Mouse (Mus musculus): ENCODE measurements around the gene Mvb12b. TPM values are rescaled to one million over a fixed set of nuclear protein-coding genes. Genes with fewer than 3 reads are reported as not detected.

The Mvb12b gene
- polyA plus RNA-seq, 1 experiment from 2014 or later: 12.4 TPM

DNA sequence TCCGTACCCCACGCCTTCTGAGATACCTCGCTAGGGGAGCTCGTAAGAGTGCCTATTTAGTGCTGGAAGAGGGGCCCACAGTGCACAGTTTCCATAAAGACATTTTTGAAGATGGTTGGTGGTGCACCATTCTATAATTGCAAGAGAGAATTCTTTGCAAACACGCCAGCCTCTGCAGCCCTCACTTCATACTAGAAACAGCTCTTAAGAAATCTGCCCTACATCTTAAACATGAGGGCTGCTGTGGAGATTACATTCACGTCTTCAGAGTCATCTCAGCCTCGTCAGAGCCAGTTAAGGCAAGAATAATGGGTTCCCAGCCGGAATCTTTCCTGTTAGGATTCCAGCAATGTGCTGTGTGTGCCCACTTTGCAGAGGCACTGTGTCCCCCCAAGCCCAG, 52.7 kb downstream of the Mvb12b start:
- no peak for ATAC-seq (replicated peaks; ENCODE audit: insufficient number of reproducible peaks, low FRiP score, low TSS enrichment)
- WGBS (ENCODE audit: insufficient replicate concordance): 81% methylated on average over 8 of the region's 8 CpGs
- Histone ChIP-seq H3K9me3 (replicated peaks; ENCODE audit: control insufficient read depth, low read length) (no peaks in the 10 kb centered on the region), H3K27ac (ENCODE audit: low read depth, low read length) (no peak overlapping the region), H3K36me3 (ENCODE audit: control insufficient read depth, insufficient read depth, low read length) (no peaks in the 10 kb centered on the region), H3K9ac (ENCODE audit: low read depth, low read length) (no peak overlapping the region), H3K4me2 (no peak overlapping the region), H3K4me1 (ENCODE audit: control insufficient read depth, insufficient read depth, low read length) (peaks cover 13% of the 10 kb centered on the region), H3K4me3 (ENCODE audit: low read depth, low read length) (no peak overlapping the region), H3K27me3 (ENCODE audit: control insufficient read depth, insufficient read depth, low read length) (peaks cover 18% of the 10 kb centered on the region)

DNA sequence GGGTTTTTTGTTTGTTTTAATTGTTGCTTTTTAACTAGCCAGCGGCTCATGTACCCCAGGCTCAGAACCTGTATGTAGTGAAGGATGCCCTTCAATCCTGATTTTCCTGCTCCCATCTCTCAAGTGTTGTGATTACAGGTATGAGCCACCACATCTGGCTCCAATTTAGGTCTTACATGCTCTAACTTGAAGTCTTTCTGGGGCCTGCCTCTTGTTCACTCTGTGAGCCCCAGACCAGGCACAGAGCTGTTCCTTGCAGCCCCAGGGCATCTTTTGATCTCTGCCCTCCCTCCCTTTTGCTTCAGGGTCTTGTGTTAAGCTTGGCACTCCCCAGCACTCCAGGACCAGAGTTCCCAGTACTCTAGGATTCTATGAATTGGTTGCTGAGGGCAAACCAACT, 53.8 kb downstream of the Mvb12b start:
- H3K9ac ChIP-seq (ENCODE audit: low read depth, low read length): no peak overlapping the region
- H3K36me3 ChIP-seq (ENCODE audit: control insufficient read depth, insufficient read depth, low read length): no peaks in the 10 kb centered on the region
- H3K27ac ChIP-seq (ENCODE audit: low read depth, low read length): no peak overlapping the region
- no peaks in the 10 kb centered on the region for H3K9me3 ChIP-seq (replicated peaks; ENCODE audit: control insufficient read depth, low read length)
- H3K4me3 ChIP-seq (ENCODE audit: low read depth, low read length): no peak overlapping the region
- ATAC-seq (replicated peaks; ENCODE audit: insufficient number of reproducible peaks, low FRiP score, low TSS enrichment): no peak
- H3K4me2 ChIP-seq: no peak overlapping the region
- H3K4me1 ChIP-seq (ENCODE audit: control insufficient read depth, insufficient read depth, low read length): peaks cover 7% of the 10 kb centered on the region
- H3K27me3 ChIP-seq (ENCODE audit: control insufficient read depth, insufficient read depth, low read length): peaks cover 17% of the 10 kb centered on the region
- 93% methylated on average over 1 of the region's 1 CpGs for WGBS (ENCODE audit: insufficient replicate concordance)

DNA sequence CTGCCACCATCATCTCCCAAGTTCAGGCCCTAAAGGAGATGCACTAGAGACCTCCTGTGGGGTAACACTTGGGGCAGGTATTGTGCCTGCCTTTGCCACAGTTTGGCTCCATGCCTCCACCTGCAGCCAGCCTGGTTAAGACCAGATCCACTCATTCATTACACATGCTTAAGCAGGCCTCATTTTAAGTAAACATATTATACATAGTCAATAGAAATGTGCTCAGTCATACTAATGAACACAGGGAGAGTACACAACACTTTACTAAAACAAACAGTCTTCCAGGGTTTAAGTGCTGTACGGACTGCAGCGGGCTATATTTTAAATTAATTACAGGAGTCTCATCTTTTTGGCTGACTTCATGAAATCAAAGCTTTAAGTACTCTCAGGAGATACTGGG, 57.9 kb downstream of the Mvb12b start:
- Histone ChIP-seq H3K4me1 (ENCODE audit: control insufficient read depth, insufficient read depth, low read length) (peaks cover 7% of the 10 kb centered on the region), H3K4me2 (no peak overlapping the region), H3K9ac (ENCODE audit: low read depth, low read length) (no peak overlapping the region), H3K27me3 (ENCODE audit: control insufficient read depth, insufficient read depth, low read length) (peaks cover 6% of the 10 kb centered on the region), H3K27ac (ENCODE audit: low read depth, low read length) (no peak overlapping the region), H3K9me3 (replicated peaks; ENCODE audit: control insufficient read depth, low read length) (no peaks in the 10 kb centered on the region), H3K4me3 (ENCODE audit: low read depth, low read length) (no peak overlapping the region), H3K36me3 (ENCODE audit: control insufficient read depth, insufficient read depth, low read length) (peaks cover 2% of the 10 kb centered on the region; the same call in 1 of the 2 replicates)
- WGBS (ENCODE audit: insufficient replicate concordance): 90% methylated on average over 2 of the region's 2 CpGs
- no peak for ATAC-seq (replicated peaks; ENCODE audit: insufficient number of reproducible peaks, low FRiP score, low TSS enrichment)

DNA sequence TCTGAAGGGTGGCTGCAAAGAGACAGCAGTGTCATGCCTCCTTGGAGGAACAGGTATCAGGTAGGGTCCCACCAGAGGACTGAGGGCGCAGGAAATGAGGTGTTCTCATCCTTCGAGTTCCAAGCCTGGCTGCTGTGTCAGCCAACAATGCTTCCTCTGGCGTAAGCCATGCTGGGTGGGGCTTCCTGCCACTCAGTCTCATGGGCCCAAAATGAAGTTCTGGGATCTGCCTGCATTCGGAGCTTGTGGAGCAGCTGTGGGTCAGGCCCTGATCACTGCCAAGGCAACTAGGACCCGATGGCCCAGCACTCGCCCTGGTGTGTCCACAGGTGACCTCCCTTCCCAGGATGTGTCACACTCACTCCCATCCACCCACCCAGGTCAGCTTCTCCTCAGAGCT, 61.0 kb downstream of the Mvb12b start:
- Histone ChIP-seq H3K4me1 (ENCODE audit: control insufficient read depth, insufficient read depth, low read length) (peaks cover 7% of the 10 kb centered on the region), H3K9me3 (replicated peaks; ENCODE audit: control insufficient read depth, low read length) (no peaks in the 10 kb centered on the region), H3K4me3 (ENCODE audit: low read depth, low read length) (no peak overlapping the region), H3K4me2 (no peak overlapping the region), H3K9ac (ENCODE audit: low read depth, low read length) (no peak overlapping the region), H3K27me3 (ENCODE audit: control insufficient read depth, insufficient read depth, low read length) (peaks cover 4% of the 10 kb centered on the region; the same call in 1 of the 2 replicates), H3K27ac (ENCODE audit: low read depth, low read length) (no peak overlapping the region), H3K36me3 (ENCODE audit: control insufficient read depth, insufficient read depth, low read length) (peaks cover 6% of the 10 kb centered on the region)
- 81% methylated on average over 6 of the region's 6 CpGs for WGBS (ENCODE audit: insufficient replicate concordance)
- ATAC-seq (replicated peaks; ENCODE audit: insufficient number of reproducible peaks, low FRiP score, low TSS enrichment): no peak

DNA sequence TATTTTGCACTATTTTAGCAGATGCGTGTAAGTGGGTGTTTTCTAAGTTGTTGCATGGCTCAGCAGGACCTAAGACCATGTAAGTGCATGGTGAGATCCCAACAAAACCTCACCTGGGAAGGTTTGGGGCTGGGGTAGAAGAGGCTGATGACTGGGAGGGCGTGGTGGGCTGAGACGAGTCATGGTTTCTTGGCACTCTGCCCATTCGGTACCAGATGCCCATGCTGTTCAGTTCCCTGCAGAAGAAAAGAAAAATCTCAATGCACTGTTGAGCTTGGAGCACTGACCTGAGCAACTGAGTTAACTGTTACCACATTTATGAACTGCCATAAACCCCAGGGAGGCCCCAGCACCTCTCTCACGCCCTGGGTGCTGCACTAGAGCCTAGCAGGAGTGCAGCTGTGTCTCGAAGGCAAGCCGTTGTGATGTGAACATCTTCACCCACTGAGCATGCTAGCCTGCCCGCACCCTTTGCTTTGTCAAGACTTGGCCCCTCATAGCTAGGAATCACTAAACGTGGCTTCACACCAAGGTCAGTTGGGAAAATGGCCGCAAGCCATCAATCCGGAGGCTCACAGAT, 62.7 kb downstream of the Mvb12b start:
- peaks cover 6% of the 10 kb centered on the region; the same call in 1 of the 2 replicates for H3K27me3 ChIP-seq (ENCODE audit: control insufficient read depth, insufficient read depth, low read length)
- no peak for ATAC-seq (replicated peaks; ENCODE audit: insufficient number of reproducible peaks, low FRiP score, low TSS enrichment)
- peaks cover 6% of the 10 kb centered on the region for H3K36me3 ChIP-seq (ENCODE audit: control insufficient read depth, insufficient read depth, low read length)
- H3K9me3 ChIP-seq (replicated peaks; ENCODE audit: control insufficient read depth, low read length): no peaks in the 10 kb centered on the region
- H3K4me3 ChIP-seq (ENCODE audit: low read depth, low read length): no peak overlapping the region
- peaks cover 7% of the 10 kb centered on the region for H3K4me1 ChIP-seq (ENCODE audit: control insufficient read depth, insufficient read depth, low read length)
- 91% methylated on average over 11 of the region's 11 CpGs for WGBS (ENCODE audit: insufficient replicate concordance)
- no peak overlapping the region for H3K9ac ChIP-seq (ENCODE audit: low read depth, low read length)
- no peak overlapping the region for H3K4me2 ChIP-seq
- H3K27ac ChIP-seq (ENCODE audit: low read depth, low read length): no peak overlapping the region

DNA sequence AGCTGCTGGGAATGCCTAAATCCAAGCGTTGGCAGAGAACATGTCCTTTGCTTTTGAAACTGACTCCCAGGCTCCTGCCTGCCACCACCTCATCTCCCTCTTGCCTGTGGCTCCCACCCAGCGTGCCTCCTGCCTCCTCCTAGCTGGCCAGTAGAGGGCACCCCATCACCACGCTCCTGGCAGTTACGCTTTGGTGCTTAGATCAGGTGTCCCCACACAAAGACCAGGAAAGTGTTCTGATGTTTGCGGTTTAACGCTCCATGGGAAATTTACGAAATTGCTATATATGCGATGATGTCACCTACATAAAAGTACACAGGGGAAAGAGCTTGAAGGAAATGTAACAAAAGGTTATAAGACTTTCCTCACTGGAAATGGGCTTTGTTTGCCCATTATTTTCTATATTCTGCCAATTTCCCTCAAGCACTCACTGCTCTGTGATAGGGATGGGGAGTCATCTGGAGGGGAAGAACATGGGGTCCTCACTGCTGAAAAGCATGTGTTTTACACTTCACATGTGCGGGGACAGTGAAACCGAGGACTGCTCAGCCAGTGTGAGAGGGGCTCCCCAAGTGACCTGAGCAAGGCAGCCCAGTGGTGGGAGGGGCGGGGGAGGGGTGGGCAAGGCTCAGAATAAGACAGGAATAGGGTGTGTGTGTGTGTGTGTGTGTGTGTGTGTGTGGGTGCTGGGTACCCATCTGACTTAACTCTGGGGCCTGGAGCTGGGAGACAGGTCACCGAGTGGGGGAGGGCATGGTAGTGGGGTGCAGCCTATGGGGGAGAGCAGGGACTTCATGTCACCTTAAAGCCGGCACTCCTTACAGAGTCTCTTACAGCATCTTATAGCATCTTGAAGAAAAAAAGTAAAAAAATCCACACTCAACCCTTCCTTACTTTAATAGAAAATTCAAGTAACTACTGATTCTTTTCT, 65.8 kb downstream of the Mvb12b start:
- Histone ChIP-seq H3K4me2 (no peak overlapping the region), H3K9ac (ENCODE audit: low read depth, low read length) (no peak overlapping the region), H3K4me3 (ENCODE audit: low read depth, low read length) (no peak overlapping the region), H3K27ac (ENCODE audit: low read depth, low read length) (no peak overlapping the region), H3K9me3 (replicated peaks; ENCODE audit: control insufficient read depth, low read length) (no peaks in the 10 kb centered on the region), H3K36me3 (ENCODE audit: control insufficient read depth, insufficient read depth, low read length) (peaks cover 6% of the 10 kb centered on the region), H3K27me3 (ENCODE audit: control insufficient read depth, insufficient read depth, low read length) (peaks cover 5% of the 10 kb centered on the region; the same call in 1 of the 2 replicates), H3K4me1 (ENCODE audit: control insufficient read depth, insufficient read depth, low read length) (no peaks in the 10 kb centered on the region)
- 26% methylated on average over 13 of the region's 13 CpGs for WGBS (ENCODE audit: insufficient replicate concordance)
- ATAC-seq (replicated peaks; ENCODE audit: insufficient number of reproducible peaks, low FRiP score, low TSS enrichment): no peak; the same call in 1 of the 2 replicates

DNA sequence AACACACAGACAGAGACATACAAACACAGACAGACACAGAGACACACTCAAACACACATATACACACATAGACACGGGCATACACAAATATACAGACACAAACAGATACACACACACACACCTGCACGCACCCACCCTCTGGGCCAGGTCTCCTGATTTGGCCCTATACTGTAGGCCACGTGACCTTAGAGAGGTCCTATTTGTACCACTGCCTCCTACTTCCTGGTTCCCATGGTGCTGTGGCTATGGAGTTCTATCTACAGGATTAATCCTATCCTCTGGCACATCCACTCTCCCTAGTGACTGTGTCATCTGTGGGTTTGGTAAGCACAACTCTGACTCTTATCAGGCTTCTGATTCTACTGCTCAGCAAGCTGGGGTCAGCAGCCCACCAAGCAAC, 67.3 kb downstream of the Mvb12b start:
- 77% methylated on average over 3 of the region's 3 CpGs for WGBS (ENCODE audit: insufficient replicate concordance)
- Histone ChIP-seq H3K36me3 (ENCODE audit: control insufficient read depth, insufficient read depth, low read length) (peaks cover 6% of the 10 kb centered on the region), H3K9ac (ENCODE audit: low read depth, low read length) (no peak overlapping the region), H3K27ac (ENCODE audit: low read depth, low read length) (no peak overlapping the region), H3K9me3 (replicated peaks; ENCODE audit: control insufficient read depth, low read length) (no peaks in the 10 kb centered on the region), H3K27me3 (ENCODE audit: control insufficient read depth, insufficient read depth, low read length) (peaks cover 5% of the 10 kb centered on the region; the same call in 1 of the 2 replicates), H3K4me3 (ENCODE audit: low read depth, low read length) (no peak overlapping the region), H3K4me1 (ENCODE audit: control insufficient read depth, insufficient read depth, low read length) (no peaks in the 10 kb centered on the region), H3K4me2 (no peak overlapping the region)
- ATAC-seq (replicated peaks; ENCODE audit: insufficient number of reproducible peaks, low FRiP score, low TSS enrichment): no peak

DNA sequence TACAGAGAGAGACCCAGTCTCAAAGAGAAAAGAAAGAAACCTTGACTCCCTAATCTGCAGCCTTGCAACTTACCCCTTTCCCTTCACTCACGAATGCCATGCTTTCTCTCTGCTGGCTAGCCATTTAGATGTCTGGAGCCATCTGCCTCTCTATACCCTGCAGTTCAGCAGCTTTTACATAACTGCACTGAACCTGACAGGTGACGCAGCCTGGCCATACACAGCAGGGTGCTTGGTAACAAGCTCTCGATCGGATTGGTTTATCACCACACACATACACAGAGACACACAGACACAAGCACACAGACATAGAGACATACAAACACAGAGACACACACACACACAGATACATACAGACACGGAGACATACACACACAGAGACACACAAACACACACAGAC, 67.7 kb downstream of the Mvb12b start:
- peaks cover 5% of the 10 kb centered on the region; the same call in 1 of the 2 replicates for H3K27me3 ChIP-seq (ENCODE audit: control insufficient read depth, insufficient read depth, low read length)
- H3K4me2 ChIP-seq: no peak overlapping the region
- no peak overlapping the region for H3K27ac ChIP-seq (ENCODE audit: low read depth, low read length)
- no peak for ATAC-seq (replicated peaks; ENCODE audit: insufficient number of reproducible peaks, low FRiP score, low TSS enrichment)
- no peak overlapping the region for H3K4me3 ChIP-seq (ENCODE audit: low read depth, low read length)
- no peaks in the 10 kb centered on the region for H3K4me1 ChIP-seq (ENCODE audit: control insufficient read depth, insufficient read depth, low read length)
- WGBS (ENCODE audit: insufficient replicate concordance): 82% methylated on average over 5 of the region's 5 CpGs
- H3K9me3 ChIP-seq (replicated peaks; ENCODE audit: control insufficient read depth, low read length): no peaks in the 10 kb centered on the region
- H3K36me3 ChIP-seq (ENCODE audit: control insufficient read depth, insufficient read depth, low read length): peaks cover 4% of the 10 kb centered on the region; the same call in 1 of the 2 replicates
- H3K9ac ChIP-seq (ENCODE audit: low read depth, low read length): no peak overlapping the region

All from heart, embryonic 11.5 days (tissue).